Mouse (Mus musculus): ENCODE results near the gene Thsd4.

GRCm38 (mm10) chr9:60307469-60307868 is 214.4 kb downstream of the Thsd4 start:
- TF ChIP-seq CTCF (IDR thresholded peaks at IDR 0.05; ENCODE audit: extremely low read depth, insufficient read length, insufficient replicate concordance, low read depth, low read length) (no peak), POLR2A (IDR thresholded peaks at IDR 0.05; ENCODE audit: low read depth, low read length) (no peak; the same call in 1 of the 2 replicates)

Measured in small intestine, adult 2 months (tissue).